Mouse (Mus musculus): Measurements from ENCODE around the gene Fpgs. TPM values are rescaled to one million over a fixed set of nuclear protein-coding genes. Genes with fewer than 3 reads are reported as not detected.
A peak's percentile ranks its signal among the peaks of the same experiment; 100 is the strongest.

Gene Fpgs
- polyA plus RNA-seq, 1 experiment = 26.0 TPM

GRCm38 (mm10) chr2:32724832-32725790, 21.2 kb upstream of the Fpgs start:
- WGBS = 62% methylated on average over 16 of the region's 16 CpGs
- Histone ChIP-seq H3K27ac (ENCODE audit: insufficient read depth, low read depth, low read length) (peak overlapping the region; percentile 48), H3K27me3 (ENCODE audit: control insufficient read depth, insufficient read depth, low read length) (no peaks in the 10 kb centered on the region), H3K4me1 (ENCODE audit: control insufficient read depth, insufficient read depth, insufficient read length, low read length) (peaks cover 4% of the 10 kb centered on the region), H3K36me3 (ENCODE audit: control insufficient read depth, insufficient read depth, low read length) (no peaks in the 10 kb centered on the region), H3K4me3 (ENCODE audit: low read depth, low read length) (no peak overlapping the region)
- TF ChIP-seq POLR2A (IDR thresholded peaks at IDR 0.05; ENCODE audit: low read depth, low read length) (no peak), CTCF (IDR thresholded peaks at IDR 0.05; ENCODE audit: extremely low read depth, insufficient read length, insufficient replicate concordance, low read depth, low read length) (no peak)

DNA sequence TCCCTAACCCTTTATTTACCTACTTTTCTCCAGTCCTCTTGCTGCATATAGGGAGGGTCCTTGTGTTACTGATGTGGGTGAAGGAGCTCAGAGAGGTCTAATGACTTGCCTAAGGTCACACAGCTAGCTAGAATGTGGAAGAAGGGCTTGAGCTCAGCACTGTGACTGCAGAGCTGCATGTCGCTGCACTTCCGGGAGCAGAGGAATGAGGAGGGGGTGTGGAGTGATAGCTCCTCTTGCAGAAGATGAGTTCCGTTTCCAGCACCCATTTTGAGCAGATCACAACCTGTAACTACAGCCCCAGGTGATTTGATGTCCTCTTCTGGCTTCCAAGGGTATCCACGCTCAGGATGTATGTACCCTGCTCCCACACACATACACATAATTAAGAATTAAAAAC, 20.2 kb upstream of the Fpgs start:
- TF ChIP-seq CTCF (IDR thresholded peaks at IDR 0.05; ENCODE audit: extremely low read depth, insufficient read length, insufficient replicate concordance, low read depth, low read length) (no peak), POLR2A (IDR thresholded peaks at IDR 0.05; ENCODE audit: low read depth, low read length) (no peak)
- H3K27ac ChIP-seq (ENCODE audit: insufficient read depth, low read depth, low read length) = no peak overlapping the region
- 86% methylated on average over 4 of the region's 4 CpGs for WGBS
- no peaks in the 10 kb centered on the region for H3K36me3 ChIP-seq (ENCODE audit: control insufficient read depth, insufficient read depth, low read length)
- H3K4me3 ChIP-seq (ENCODE audit: low read depth, low read length) = no peak overlapping the region
- no peaks in the 10 kb centered on the region for H3K27me3 ChIP-seq (ENCODE audit: control insufficient read depth, insufficient read depth, low read length)
- H3K4me1 ChIP-seq (ENCODE audit: control insufficient read depth, insufficient read depth, insufficient read length, low read length) = peaks cover 4% of the 10 kb centered on the region

DNA sequence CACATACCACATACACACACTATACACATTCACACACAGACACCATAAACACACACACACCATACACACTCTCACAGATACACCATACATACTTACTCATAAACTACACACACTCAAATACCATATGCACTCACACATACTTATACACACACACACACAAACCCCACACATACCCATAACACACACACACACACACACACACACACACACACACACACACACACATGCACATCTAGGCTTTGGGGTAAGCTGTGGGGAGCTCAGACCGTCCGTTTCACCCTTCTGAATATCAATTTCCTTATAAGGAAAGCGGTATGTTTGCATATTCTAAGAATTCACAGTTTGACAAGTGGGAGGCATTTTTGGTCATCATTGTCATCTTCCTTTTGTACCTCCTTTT, 18.6 kb upstream of the Fpgs start:
- peak overlapping the region; percentile 72; the same call in 1 of the 2 replicates for H3K27ac ChIP-seq (ENCODE audit: insufficient read depth, low read depth, low read length)
- no peaks in the 10 kb centered on the region for H3K36me3 ChIP-seq (ENCODE audit: control insufficient read depth, insufficient read depth, low read length)
- no peak overlapping the region for H3K4me3 ChIP-seq (ENCODE audit: low read depth, low read length)
- H3K4me1 ChIP-seq (ENCODE audit: control insufficient read depth, insufficient read depth, insufficient read length, low read length) = peaks cover 4% of the 10 kb centered on the region
- TF ChIP-seq POLR2A (IDR thresholded peaks at IDR 0.05; ENCODE audit: low read depth, low read length) (no peak), CTCF (IDR thresholded peaks at IDR 0.05; ENCODE audit: extremely low read depth, insufficient read length, insufficient replicate concordance, low read depth, low read length) (no peak)
- 62% methylated on average over 3 of the region's 3 CpGs for WGBS
- no peaks in the 10 kb centered on the region for H3K27me3 ChIP-seq (ENCODE audit: control insufficient read depth, insufficient read depth, low read length)

DNA sequence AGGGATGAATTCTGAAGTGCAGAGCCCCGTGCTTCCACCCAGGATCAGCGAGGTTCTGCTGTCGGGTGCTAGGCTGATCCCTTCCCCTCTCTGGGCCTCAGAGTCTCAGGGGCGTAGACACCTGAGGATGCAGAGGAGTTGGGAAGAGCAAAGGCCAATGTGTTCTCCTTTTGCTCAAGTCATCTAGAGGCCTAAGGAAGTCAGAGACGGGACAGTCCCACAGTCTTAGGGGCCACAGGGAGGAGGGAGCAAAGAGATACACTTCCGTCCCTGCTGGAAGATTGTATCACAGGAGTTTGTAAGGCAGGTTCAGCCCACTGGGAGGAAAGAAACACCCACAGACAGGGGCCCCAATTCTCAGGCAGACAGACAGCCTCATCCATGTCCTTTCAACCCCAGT, 18.1 kb upstream of the Fpgs start:
- peak overlapping the region; percentile 72 for H3K27ac ChIP-seq (ENCODE audit: insufficient read depth, low read depth, low read length)
- H3K36me3 ChIP-seq (ENCODE audit: control insufficient read depth, insufficient read depth, low read length) = no peaks in the 10 kb centered on the region
- WGBS = 40% methylated on average over 6 of the region's 6 CpGs
- peak overlapping the region; percentile 58 for H3K4me3 ChIP-seq (ENCODE audit: low read depth, low read length)
- H3K27me3 ChIP-seq (ENCODE audit: control insufficient read depth, insufficient read depth, low read length) = no peaks in the 10 kb centered on the region
- peaks cover 4% of the 10 kb centered on the region for H3K4me1 ChIP-seq (ENCODE audit: control insufficient read depth, insufficient read depth, insufficient read length, low read length)
- no peak for TF ChIP-seq CTCF (IDR thresholded peaks at IDR 0.05; ENCODE audit: extremely low read depth, insufficient read length, insufficient replicate concordance, low read depth, low read length)
- TF ChIP-seq POLR2A (IDR thresholded peaks at IDR 0.05; ENCODE audit: low read depth, low read length) = no peak

DNA sequence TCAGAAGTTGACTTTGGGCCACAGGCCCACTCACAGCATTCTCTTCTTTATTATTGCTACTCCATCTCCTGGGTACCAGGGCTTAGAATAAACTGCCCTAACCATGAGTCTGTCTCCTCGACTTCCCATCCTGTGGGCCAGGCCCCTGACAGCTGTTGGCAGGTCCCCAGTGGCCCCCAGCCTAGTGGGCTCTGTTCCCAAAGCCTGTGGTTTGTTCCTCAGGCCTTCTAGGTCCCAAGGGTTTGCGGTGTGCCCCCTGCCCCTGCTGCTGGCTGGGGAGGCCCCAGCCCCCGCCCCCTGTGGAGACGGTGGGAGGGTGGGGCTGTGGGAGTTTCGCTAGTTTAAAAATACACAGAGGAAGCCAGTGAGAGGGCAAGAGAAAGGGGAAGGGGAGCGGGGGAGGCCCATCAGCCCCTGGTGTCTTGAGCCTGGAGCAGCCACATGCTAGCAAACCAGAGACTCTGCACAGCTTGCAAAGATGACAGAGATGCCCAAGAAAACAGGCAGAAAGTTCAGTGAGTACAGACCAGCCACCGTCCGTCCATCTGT, 16.8 kb upstream of the Fpgs start, which contains the start of gene Sh2d3c:
Gene Sh2d3c (plus strand): TSS at position 375 of the 549 bp plus-strand sequence.
- H3K4me1 ChIP-seq (ENCODE audit: control insufficient read depth, insufficient read depth, insufficient read length, low read length) = peaks cover 4% of the 10 kb centered on the region
- H3K4me3 ChIP-seq (ENCODE audit: low read depth, low read length) = peak within 1 kb of the TSS; percentile 60
- TF ChIP-seq POLR2A (IDR thresholded peaks at IDR 0.05; ENCODE audit: low read depth, low read length) = no peak
- TF ChIP-seq CTCF (IDR thresholded peaks at IDR 0.05; ENCODE audit: extremely low read depth, insufficient read length, insufficient replicate concordance, low read depth, low read length) = no peak
- peak within 1 kb of the TSS; percentile 72 for H3K27ac ChIP-seq (ENCODE audit: insufficient read depth, low read depth, low read length)
- 61% methylated on average over 8 of the region's 8 CpGs for WGBS
- no peaks in the 10 kb centered on the region for H3K27me3 ChIP-seq (ENCODE audit: control insufficient read depth, insufficient read depth, low read length)
- H3K36me3 ChIP-seq (ENCODE audit: control insufficient read depth, insufficient read depth, low read length) = no peaks in the 10 kb centered on the region

- Histone ChIP-seq H3K27ac (ENCODE audit: insufficient read depth, low read depth, low read length) (peak overlapping the region; percentile 68), H3K36me3 (ENCODE audit: control insufficient read depth, insufficient read depth, low read length) (no peaks in the 10 kb centered on the region), H3K27me3 (ENCODE audit: control insufficient read depth, insufficient read depth, low read length) (no peaks in the 10 kb centered on the region), H3K4me1 (ENCODE audit: control insufficient read depth, insufficient read depth, insufficient read length, low read length) (peaks cover 4% of the 10 kb centered on the region), H3K4me3 (ENCODE audit: low read depth, low read length) (no peak overlapping the region)
- 87% methylated on average over 3 of the region's 3 CpGs for WGBS
- TF ChIP-seq POLR2A (IDR thresholded peaks at IDR 0.05; ENCODE audit: low read depth, low read length) (no peak), CTCF (IDR thresholded peaks at IDR 0.05; ENCODE audit: extremely low read depth, insufficient read length, insufficient replicate concordance, low read depth, low read length) (no peak)
Observed at GRCm38 (mm10) chr2:32720053-32720452, 16.1 kb upstream of the Fpgs start.

DNA sequence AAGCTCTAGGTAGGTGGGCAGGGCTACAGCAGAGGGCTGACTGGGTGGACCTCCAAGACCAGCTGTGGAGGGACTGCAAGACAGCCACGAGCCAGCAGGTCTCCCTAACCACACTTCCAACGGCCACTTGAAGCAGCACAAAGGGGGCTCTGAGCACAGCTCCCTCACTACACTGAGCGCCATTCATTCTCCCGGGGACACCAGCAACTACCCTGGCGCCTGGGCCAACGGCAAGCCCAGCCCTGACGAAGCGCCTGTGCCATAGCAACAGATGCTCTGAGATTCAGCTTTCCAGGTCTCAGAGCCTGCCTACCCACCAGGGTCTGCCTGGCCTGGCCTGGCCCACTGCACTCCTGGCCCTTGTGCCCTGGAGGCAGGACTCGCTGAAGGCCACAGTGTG, 14.8 kb upstream of the Fpgs start:
- H3K4me1 ChIP-seq (ENCODE audit: control insufficient read depth, insufficient read depth, insufficient read length, low read length) = peaks cover 15% of the 10 kb centered on the region
- no peak overlapping the region for H3K4me3 ChIP-seq (ENCODE audit: low read depth, low read length)
- H3K36me3 ChIP-seq (ENCODE audit: control insufficient read depth, insufficient read depth, low read length) = no peaks in the 10 kb centered on the region
- no peaks in the 10 kb centered on the region for H3K27me3 ChIP-seq (ENCODE audit: control insufficient read depth, insufficient read depth, low read length)
- no peak overlapping the region for H3K27ac ChIP-seq (ENCODE audit: insufficient read depth, low read depth, low read length)
- TF ChIP-seq POLR2A (IDR thresholded peaks at IDR 0.05; ENCODE audit: low read depth, low read length) (no peak), CTCF (IDR thresholded peaks at IDR 0.05; ENCODE audit: extremely low read depth, insufficient read length, insufficient replicate concordance, low read depth, low read length) (no peak)
- 78% methylated on average over 9 of the region's 9 CpGs for WGBS

Data from small intestine, adult 2 months (tissue).